In genomic region chr11:102338561-102338960, GRCm38 (mm10) we compare ENCODE assay signal across 10 mouse cellular contexts. TPM values are rescaled to one million over a fixed set of nuclear protein-coding genes. Genes with fewer than 3 reads are reported as not detected.
DNase-seq lines count a peak whose midpoint lies in the region; ATAC-seq lines count a peak whose summit lies in the region.
"Had no signal": no experiment of that assay in that cellular context is flagged by ENCODE, and none has a peak within 500 bp of the region (broad histone marks: within the 10 kb centered on the region; RNA-seq: fewer than 3 reads in every experiment).

No protein-coding gene starts in this region.

- no peak overlapping the region; the same call in 1 of the 2 replicates for H3K27ac ChIP-seq in forebrain, embryonic 14.5 days (ENCODE audit: low read depth, low read length)
- no peak overlapping the region for H3K27ac ChIP-seq in forebrain, embryonic 12.5 days
- peak overlapping the region; percentile 51 for H3K27ac ChIP-seq in heart, embryonic 13.5 days (replicated peaks)
- H3K27ac ChIP-seq: embryonic facial prominence, embryonic 15.5 days; macrophage had no signal

- DNase-seq in forebrain, embryonic 14.5 days (ENCODE audit: low spot score) = peak; percentile 91
- peak; percentile 87 for DNase-seq in 3T3-L1 (ENCODE audit: low read depth, low spot score)
- DNase-seq in cerebellum, adult 18-20 months = peak; percentile 97 to 99
- peak; percentile 60 to 71 for DNase-seq in left cerebral cortex, adult 18-20 months (ENCODE audit: low spot score in 2 of 2)
- DNase-seq in right cerebral cortex, postnatal 25 days = peak; percentile 38
- no peak for DNase-seq in urinary bladder, postnatal 4 days (ENCODE audit: low spot score in 2 of 2)

- no peak overlapping the region for H3K9ac ChIP-seq in forebrain, embryonic 14.5 days (ENCODE audit: low read length)
- H3K9ac ChIP-seq in forebrain, embryonic 12.5 days = no peak overlapping the region
- H3K9ac ChIP-seq in heart, embryonic 13.5 days = no peak overlapping the region
- H3K9ac ChIP-seq: embryonic facial prominence, embryonic 15.5 days had no signal

- ATAC-seq in forebrain, embryonic 14.5 days = peak; percentile 55
- ATAC-seq in forebrain, embryonic 12.5 days (ENCODE audit: low FRiP score) = no peak
- ATAC-seq in heart, embryonic 13.5 days (ENCODE audit: extremely low read depth, insufficient number of reproducible peaks, low FRiP score, low TSS enrichment) = no peak

- H3K4me2 ChIP-seq in forebrain, embryonic 14.5 days (ENCODE audit: low read length) = no peak overlapping the region
- H3K4me2 ChIP-seq in forebrain, embryonic 12.5 days = no peak overlapping the region
- no peak overlapping the region for H3K4me2 ChIP-seq in heart, embryonic 13.5 days
- H3K4me2 ChIP-seq: embryonic facial prominence, embryonic 15.5 days had no signal

- no peaks in the 10 kb centered on the region for H3K9me3 ChIP-seq in forebrain, embryonic 14.5 days (replicated peaks; ENCODE audit: control insufficient read depth, low read length)
- no peaks in the 10 kb centered on the region for H3K9me3 ChIP-seq in forebrain, embryonic 12.5 days
- no peaks in the 10 kb centered on the region for H3K9me3 ChIP-seq in heart, embryonic 13.5 days
- H3K9me3 ChIP-seq: embryonic facial prominence, embryonic 15.5 days had no signal

- H3K36me3 ChIP-seq in forebrain, embryonic 14.5 days (ENCODE audit: control insufficient read depth, insufficient read depth, low read length) = no peaks in the 10 kb centered on the region
- H3K36me3 ChIP-seq in forebrain, embryonic 12.5 days (replicated peaks) = no peaks in the 10 kb centered on the region
- H3K36me3 ChIP-seq in heart, embryonic 13.5 days = no peaks in the 10 kb centered on the region
- H3K36me3 ChIP-seq: embryonic facial prominence, embryonic 15.5 days had no signal

- H3K27me3 ChIP-seq in forebrain, embryonic 14.5 days (replicated peaks; ENCODE audit: control insufficient read depth, insufficient read depth, low read length) = no peaks in the 10 kb centered on the region
- H3K27me3 ChIP-seq in forebrain, embryonic 12.5 days = 0 out of 2 replicates have a peak, but pooled peaks cover 3% of the 10 kb centered on the region
- H3K27me3 ChIP-seq in heart, embryonic 13.5 days (replicated peaks) = no peaks in the 10 kb centered on the region
- H3K27me3 ChIP-seq: embryonic facial prominence, embryonic 15.5 days had no signal

- WGBS in forebrain, embryonic 14.5 days = 18% methylated on average over 3 of the region's 3 CpGs
- WGBS in forebrain, embryonic 12.5 days = 58% methylated on average over 3 of the region's 3 CpGs
- 27% methylated on average over 3 of the region's 3 CpGs for WGBS in heart, embryonic 13.5 days

- H3K4me1 ChIP-seq in forebrain, embryonic 14.5 days (ENCODE audit: control insufficient read depth, insufficient read depth, low read length) = peaks cover 7% of the 10 kb centered on the region; the same call in 1 of the 2 replicates
- peaks cover 6% of the 10 kb centered on the region for H3K4me1 ChIP-seq in forebrain, embryonic 12.5 days
- peaks cover 25% of the 10 kb centered on the region for H3K4me1 ChIP-seq in heart, embryonic 13.5 days

- no peak overlapping the region for H3K4me3 ChIP-seq in forebrain, embryonic 14.5 days (ENCODE audit: low read depth, low read length)
- no peak overlapping the region for H3K4me3 ChIP-seq in forebrain, embryonic 12.5 days (replicated peaks)
- no peak overlapping the region for H3K4me3 ChIP-seq in heart, embryonic 13.5 days
- H3K4me3 ChIP-seq: embryonic facial prominence, embryonic 15.5 days had no signal

RNA-seq across cellular contexts. Expression of gene Ubtf, which starts 19.0 kb away (rescaled TPM):
- 74.5 and 91.0 TPM in 2 replicates for polyA plus RNA-seq in forebrain, embryonic 14.5 days (2014; fragmentation: Nextera tagmentation; extraction: Ambion mirVana)
- 111 and 121 TPM in 2 replicates for polyA plus RNA-seq in forebrain, embryonic 12.5 days (2016; fragmentation: Nextera tagmentation; extraction: Ambion mirVana)
- polyA plus RNA-seq in heart, embryonic 13.5 days (2015; fragmentation: Nextera tagmentation; extraction: Ambion mirVana) = 51.1 and 53.1 TPM in 2 replicates
- total RNA-seq in left cerebral cortex, adult 18-20 months (2021) = 100 to 1,000 TPM; 123 to 140 TPM

RNA-seq across cellular contexts. Expression of gene Slc4a1, which starts 27.4 kb away (rescaled TPM):
- 1.8 and 2.1 TPM in 2 replicates for polyA plus RNA-seq in forebrain, embryonic 14.5 days (2014; fragmentation: Nextera tagmentation; extraction: Ambion mirVana)
- 21.2 and 25.7 TPM in 2 replicates for polyA plus RNA-seq in forebrain, embryonic 12.5 days (2016; fragmentation: Nextera tagmentation; extraction: Ambion mirVana)
- polyA plus RNA-seq in heart, embryonic 13.5 days (2015; fragmentation: Nextera tagmentation; extraction: Ambion mirVana) = 47.2 and 59.5 TPM in 2 replicates
- under 1 TPM; 0.09 to 0.19 TPM for total RNA-seq in left cerebral cortex, adult 18-20 months (2021)
- polyA plus RNA-seq: macrophage had no signal

RNA-seq across cellular contexts. Expression of gene Atxn7l3, which starts 42.1 kb away (rescaled TPM):
- 25.2 and 28.7 TPM in 2 replicates for polyA plus RNA-seq in forebrain, embryonic 14.5 days (2014; fragmentation: Nextera tagmentation; extraction: Ambion mirVana)
- polyA plus RNA-seq in forebrain, embryonic 12.5 days (2016; fragmentation: Nextera tagmentation; extraction: Ambion mirVana) = 22.4 and 22.6 TPM in 2 replicates
- 8.5 and 9.2 TPM in 2 replicates for polyA plus RNA-seq in heart, embryonic 13.5 days (2015; fragmentation: Nextera tagmentation; extraction: Ambion mirVana)
- total RNA-seq in left cerebral cortex, adult 18-20 months (2021) = 100 to 1,000 TPM; 224 to 230 TPM

RNA-seq across cellular contexts. Expression of gene Tmub2, which starts 53.8 kb away (rescaled TPM):
- 74.4 and 75.3 TPM in 2 replicates for polyA plus RNA-seq in forebrain, embryonic 14.5 days (2014; fragmentation: Nextera tagmentation; extraction: Ambion mirVana)
- 53.9 and 55.9 TPM in 2 replicates for polyA plus RNA-seq in forebrain, embryonic 12.5 days (2016; fragmentation: Nextera tagmentation; extraction: Ambion mirVana)
- 36.8 and 41.2 TPM in 2 replicates for polyA plus RNA-seq in heart, embryonic 13.5 days (2015; fragmentation: Nextera tagmentation; extraction: Ambion mirVana)
- 10 to 100 TPM; 65.1 to 71.0 TPM for total RNA-seq in left cerebral cortex, adult 18-20 months (2021)

RNA-seq across cellular contexts. Expression of gene Rundc3a, which starts 54.6 kb away (rescaled TPM):
- polyA plus RNA-seq in forebrain, embryonic 14.5 days (2014; fragmentation: Nextera tagmentation; extraction: Ambion mirVana) = 115 and 125 TPM in 2 replicates
- 103 and 113 TPM in 2 replicates for polyA plus RNA-seq in forebrain, embryonic 12.5 days (2016; fragmentation: Nextera tagmentation; extraction: Ambion mirVana)
- polyA plus RNA-seq in heart, embryonic 13.5 days (2015; fragmentation: Nextera tagmentation; extraction: Ambion mirVana) = 1.1 and 1.7 TPM in 2 replicates
- 100 to 1,000 TPM; 477 to 484 TPM for total RNA-seq in left cerebral cortex, adult 18-20 months (2021)

Comparison
In these comparisons a context has a peak if more than half of its experiments do, and no peak if none do; other contexts are left out.
1. DNase-seq: peak in forebrain, embryonic 14.5 days (single experiment), 3T3-L1 (single experiment), cerebellum, adult 18-20 months (2 of 2), left cerebral cortex, adult 18-20 months (2 of 2) and right cerebral cortex, postnatal 25 days (single experiment); none in urinary bladder, postnatal 4 days (0 of 2).